Mouse (Mus musculus) gastrocnemius, postnatal 36 days (tissue): ENCODE data around the gene Higd2a. TPM values are rescaled to one million over a fixed set of nuclear protein-coding genes. Genes with fewer than 3 reads are reported as not detected.

ENCODE experiments used
- DNase-seq, 2 experiments: peaks; one replicate each; pipeline ENCODE4 v3.0.0; 2022
- intact Hi-C: fragments of 180-260 bp; cut with DNase I; formaldehyde crosslinking; loops from one replicate; pipeline ENCODE4 v1.15.1; 2025
- total RNA-seq, 2 experiments: library from RNA; stranded (reverse); gene quantifications; 2 replicates each; pipeline ENCODE4 v1.2.3; 2021

Gene Higd2a
- total RNA-seq, 2 experiments from 2014 or later = 145 to 149 TPM

GRCm38 (mm10) chr13:54577652-54578507, 12.1 kb upstream of the Higd2a start:
- intact Hi-C loops = no loop called here
- DNase-seq = no peak

- no peak for DNase-seq
- intact Hi-C loops = no loop called here
Measured at GRCm38 (mm10) chr13:54581385-54581784, 8.6 kb upstream of the Higd2a start.

- DNase-seq = no peak
- intact Hi-C loops = no loop called here
Measured at GRCm38 (mm10) chr13:54582126-54582525, 7.9 kb upstream of the Higd2a start.

- DNase-seq = no peak
- intact Hi-C loops = no loop called here
Measured at GRCm38 (mm10) chr13:54582860-54583259, 7.1 kb upstream of the Higd2a start.

GRCm38 (mm10) chr13:54585831-54586230, 4.2 kb upstream of the Higd2a start:
- intact Hi-C loops = no loop called here
- no peak for DNase-seq

- no peak for DNase-seq
- intact Hi-C loops = no loop called here
Measured at GRCm38 (mm10) chr13:54589414-54589995, 502 bp upstream of the Higd2a start.

- no peak for DNase-seq
- intact Hi-C loops = loop anchor here (2.0 kb wide), 1 partner anchor 29 kb away; the partner anchor contains the start of gene Faf2
Measured at GRCm38 (mm10) chr13:54591776-54592356, 1.9 kb downstream of the Higd2a start.

- no peak for DNase-seq
- intact Hi-C loops = no loop called here
Measured at GRCm38 (mm10) chr13:54593617-54594016, 3.6 kb downstream of the Higd2a start.

- intact Hi-C loops = no loop called here
- DNase-seq = no peak
Measured at GRCm38 (mm10) chr13:54596107-54596690, 6.2 kb downstream of the Higd2a start.

GRCm38 (mm10) chr13:54596870-54597269, 6.9 kb downstream of the Higd2a start:
- intact Hi-C loops = no loop called here
- DNase-seq = no peak

- no peak for DNase-seq
- intact Hi-C loops = no loop called here
Measured at GRCm38 (mm10) chr13:54598622-54599143, 8.7 kb downstream of the Higd2a start.

GRCm38 (mm10) chr13:54602639-54603111, 12.7 kb downstream of the Higd2a start:
- intact Hi-C loops = no loop called here
- no peak for DNase-seq

GRCm38 (mm10) chr13:54603501-54603900, 13.5 kb downstream of the Higd2a start:
- no peak for DNase-seq
- intact Hi-C loops = no loop called here

GRCm38 (mm10) chr13:54604221-54604620, 14.2 kb downstream of the Higd2a start:
- intact Hi-C loops = no loop called here
- DNase-seq = no peak

GRCm38 (mm10) chr13:54605426-54605825, 15.4 kb downstream of the Higd2a start:
- intact Hi-C loops = no loop called here
- no peak for DNase-seq

GRCm38 (mm10) chr13:54607204-54607603, 17.2 kb downstream of the Higd2a start:
- DNase-seq = no peak
- intact Hi-C loops = no loop called here

- DNase-seq = no peak
- intact Hi-C loops = no loop called here
Measured at GRCm38 (mm10) chr13:54608002-54608401, 18.0 kb downstream of the Higd2a start.

- DNase-seq = no peak
Measured at GRCm38 (mm10) chr13:54608666-54609065, 18.7 kb downstream of the Higd2a start.

GRCm38 (mm10) chr13:54609301-54609700, 19.3 kb downstream of the Higd2a start:
- DNase-seq = no peak
- intact Hi-C loops = no loop called here

More at GRCm38 (mm10) chr13:54608666-54609065, 18.7 kb downstream of the Higd2a start:
- intact Hi-C loops = no loop called here

GRCm38 (mm10) chr13:54610613-54610971, 20.6 kb downstream of the Higd2a start:
- peak in 1 of 2 experiments; percentile 21 for DNase-seq
- intact Hi-C loops = no loop called here
